Mouse (Mus musculus) embryonic facial prominence, embryonic 11.5 days (tissue): Measurements from ENCODE around the gene Eefsec. TPM values are rescaled to one million over a fixed set of nuclear protein-coding genes. Genes with fewer than 3 reads are reported as not detected.

ENCODE experiments used
- ATAC-seq: fragments of 200-750 bp; cut with Nextera tagmentation; replicated peaks from 2 replicates; pipeline ENCODE4 v1.8.0; 2017; ENCODE audit warnings: low read depth; ENCODE audit not compliant: insufficient number of reproducible peaks, low FRiP score, low TSS enrichment
- DNase-seq: peaks from one replicate; pipeline ENCODE4 v3.0.0-alpha.2; 2015; ENCODE audit warnings: low spot score
- H3K27ac ChIP-seq: fragments of 300-500 bp; sonication (generic); replicated peaks from 2 replicates; pipeline ENCODE4 v1.5.1; 2014; ENCODE audit warnings: mild to moderate bottlenecking, low read depth, low read length, control low read depth
- H3K27me3 ChIP-seq: fragments of 300-500 bp; sonication (generic); 2 replicates; pipeline ENCODE4 v1.6.1; 2014; ENCODE audit warnings: mild to moderate bottlenecking, low read length, moderate library complexity, mixed read lengths; ENCODE audit not compliant: control insufficient read depth, insufficient read depth
- H3K36me3 ChIP-seq: fragments of 300-500 bp; sonication (generic); replicated peaks from 2 replicates; pipeline ENCODE4 v1.6.1; 2014; ENCODE audit warnings: low read depth, mild to moderate bottlenecking, low read length, moderate library complexity, mixed read lengths; ENCODE audit not compliant: control insufficient read depth, insufficient read depth
- H3K4me1 ChIP-seq: fragments of 300-500 bp; sonication (generic); 2 replicates; pipeline ENCODE4 v1.6.1; 2014; ENCODE audit warnings: low read length, mixed read lengths; ENCODE audit not compliant: control insufficient read depth, insufficient read depth
- H3K4me2 ChIP-seq: fragments of 300-500 bp; sonication (generic); 2 replicates; pipeline ENCODE4 v1.6.1; 2014; ENCODE audit warnings: low read depth, mild to moderate bottlenecking, control low read depth, low read length, moderate library complexity
- H3K4me3 ChIP-seq: fragments of 300-500 bp; sonication (generic); 2 replicates; pipeline ENCODE4 v1.5.1; 2014; ENCODE audit warnings: low read depth, low read length, control low read depth
- H3K9ac ChIP-seq: fragments of 300-500 bp; sonication (generic); replicated peaks from 2 replicates; pipeline ENCODE4 v1.6.1; 2014; ENCODE audit warnings: mild to moderate bottlenecking, control low read depth, low read length
- H3K9me3 ChIP-seq: fragments of 300-500 bp; sonication (generic); replicated peaks from 2 replicates; pipeline ENCODE4 v1.6.1; 2016; ENCODE audit warnings: mild to moderate bottlenecking, low read length, inconsistent platforms, mixed read lengths; ENCODE audit not compliant: control insufficient read depth
- WGBS: fragments of 180-500 bp; shearing (Covaris S2); extraction: QIAGEN DNeasy Blood & Tissue Kit; methylation state at CpG from one replicate; pipeline ENCODE4 v1.1.7; 2014; 5-methylcytosine and 5-hydroxymethylcytosine counted together
- polyA plus RNA-seq: library from polyadenylated mRNA; unstranded; fragments of >200 nt; fragmentation: Nextera tagmentation; extraction: Ambion mirVana; gene quantifications from 2 replicates; pipeline ENCODE4 v1.2.1, GENCODE M21; 2014

The Eefsec gene
- polyA plus RNA-seq, 1 experiment from 2014 or later, result 42.4 TPM

DNA sequence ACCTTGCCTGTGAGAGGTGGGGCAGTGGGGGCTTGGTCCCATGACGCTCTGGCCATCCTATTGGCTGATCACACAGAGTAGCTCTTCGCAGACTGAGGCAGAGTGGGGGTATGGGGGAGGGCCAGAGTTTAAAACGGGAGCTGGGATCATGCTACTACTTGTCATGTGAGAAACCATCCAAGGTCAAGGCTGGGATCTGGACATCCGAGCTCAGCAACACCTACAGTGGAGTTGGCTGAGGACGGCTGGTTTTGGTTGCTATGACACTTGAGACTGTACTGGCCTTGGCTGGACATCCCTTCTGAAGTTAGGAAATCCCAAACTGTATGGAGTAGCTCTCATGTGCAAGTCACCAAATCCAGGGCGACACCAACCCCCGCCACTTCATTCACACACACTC lies 214.5 kb downstream of the Eefsec start:
- Histone ChIP-seq H3K27me3 (no peaks in the 10 kb centered on the region), H3K4me1 (peaks cover 5% of the 10 kb centered on the region; the same call in 1 of the 2 replicates), H3K4me3 (no peak overlapping the region), H3K9me3 (no peaks in the 10 kb centered on the region), H3K36me3 (no peaks in the 10 kb centered on the region), H3K9ac (no peak overlapping the region), H3K27ac (no peak overlapping the region), H3K4me2 (no peak overlapping the region)
- DNase-seq (no peak), ATAC-seq (no peak)
- WGBS, result 87% methylated on average over 7 of the region's 7 CpGs

DNA sequence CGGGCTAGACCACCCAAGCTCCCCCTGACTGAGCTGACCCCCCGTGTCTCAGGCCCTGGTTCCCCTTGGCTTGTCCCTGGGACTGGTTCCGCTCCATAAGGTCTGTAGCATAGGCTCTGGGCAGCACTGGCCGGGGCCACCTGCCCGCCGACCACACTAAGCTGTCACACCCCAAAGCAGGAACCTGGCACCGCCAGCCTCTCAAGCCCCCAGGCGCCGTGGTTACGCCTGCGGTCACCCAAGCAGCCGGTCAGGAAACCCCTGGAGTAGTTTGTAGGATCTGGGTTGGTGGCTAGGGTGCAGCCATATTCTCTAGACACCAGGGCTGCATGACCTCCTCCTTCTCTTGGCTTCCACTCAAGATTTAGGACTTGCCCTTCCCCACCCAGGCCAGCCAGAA lies 217.1 kb downstream of the Eefsec start:
- Histone ChIP-seq H3K4me2 (no peak overlapping the region), H3K4me3 (no peak overlapping the region), H3K4me1 (peaks cover 3% of the 10 kb centered on the region; the same call in 1 of the 2 replicates), H3K9ac (no peak overlapping the region), H3K27me3 (no peaks in the 10 kb centered on the region), H3K27ac (no peak overlapping the region), H3K36me3 (no peaks in the 10 kb centered on the region), H3K9me3 (no peaks in the 10 kb centered on the region)
- DNase-seq, result no peak
- no peak for ATAC-seq
- WGBS, result 86% methylated on average over 12 of the region's 12 CpGs

DNA sequence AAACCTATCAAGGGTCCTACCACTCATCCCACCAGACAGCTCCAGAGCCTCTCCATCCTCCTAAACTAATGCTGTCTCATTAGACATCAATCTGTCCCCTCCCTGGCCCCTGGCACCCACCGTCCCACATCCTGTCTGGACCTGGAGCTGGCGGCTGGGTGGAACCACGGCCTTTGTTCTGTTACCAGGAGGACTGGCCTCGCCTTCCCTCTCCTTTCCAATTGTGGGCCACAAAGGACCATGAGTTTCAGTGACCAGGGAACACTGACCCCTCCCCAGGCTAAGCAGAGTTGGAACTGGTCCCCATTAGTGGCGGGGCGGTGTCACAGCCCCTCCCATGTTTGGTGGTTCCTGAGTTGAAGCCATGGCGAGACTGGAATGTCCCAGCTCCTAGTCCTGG lies 218.8 kb downstream of the Eefsec start:
- ATAC-seq, result no peak
- H3K27ac ChIP-seq, result no peak overlapping the region
- H3K36me3 ChIP-seq, result no peaks in the 10 kb centered on the region
- H3K9me3 ChIP-seq, result no peaks in the 10 kb centered on the region
- H3K4me2 ChIP-seq, result no peak overlapping the region
- H3K9ac ChIP-seq, result no peak overlapping the region
- 60% methylated on average over 7 of the region's 7 CpGs for WGBS
- no peak overlapping the region for H3K4me3 ChIP-seq
- H3K4me1 ChIP-seq, result peaks cover 3% of the 10 kb centered on the region; the same call in 1 of the 2 replicates
- H3K27me3 ChIP-seq, result no peaks in the 10 kb centered on the region
- no peak for DNase-seq

DNA sequence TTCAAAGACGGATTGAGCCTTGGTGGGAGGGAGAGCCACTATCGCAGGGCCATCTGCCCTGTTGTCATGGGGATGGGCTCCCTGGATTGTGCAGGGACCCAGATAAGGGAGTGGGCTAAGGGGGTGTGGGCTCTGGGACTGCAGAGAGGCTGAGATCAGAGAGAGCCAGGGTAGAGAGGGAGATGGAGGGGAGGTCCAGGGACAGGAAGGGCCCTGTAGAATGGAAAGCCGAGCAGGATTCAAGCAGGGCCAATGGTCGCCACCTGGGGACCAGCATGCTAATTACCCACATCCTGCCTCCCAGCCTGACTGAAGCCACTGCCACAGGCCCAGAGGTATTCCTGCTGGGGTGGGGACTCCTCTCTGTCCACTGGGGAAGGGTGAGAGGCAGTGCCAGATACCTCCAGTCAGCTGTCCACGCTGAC lies 219.8 kb downstream of the Eefsec start:
- Histone ChIP-seq H3K27me3 (no peaks in the 10 kb centered on the region), H3K36me3 (no peaks in the 10 kb centered on the region), H3K27ac (no peak overlapping the region), H3K9me3 (no peaks in the 10 kb centered on the region), H3K4me1 (peaks cover 3% of the 10 kb centered on the region; the same call in 1 of the 2 replicates), H3K4me2 (no peak overlapping the region), H3K9ac (no peak overlapping the region), H3K4me3 (no peak overlapping the region)
- ATAC-seq (peak; percentile 52; the same call in 1 of the 2 replicates), DNase-seq (no peak)
- 16% methylated on average over 5 of the region's 5 CpGs for WGBS

DNA sequence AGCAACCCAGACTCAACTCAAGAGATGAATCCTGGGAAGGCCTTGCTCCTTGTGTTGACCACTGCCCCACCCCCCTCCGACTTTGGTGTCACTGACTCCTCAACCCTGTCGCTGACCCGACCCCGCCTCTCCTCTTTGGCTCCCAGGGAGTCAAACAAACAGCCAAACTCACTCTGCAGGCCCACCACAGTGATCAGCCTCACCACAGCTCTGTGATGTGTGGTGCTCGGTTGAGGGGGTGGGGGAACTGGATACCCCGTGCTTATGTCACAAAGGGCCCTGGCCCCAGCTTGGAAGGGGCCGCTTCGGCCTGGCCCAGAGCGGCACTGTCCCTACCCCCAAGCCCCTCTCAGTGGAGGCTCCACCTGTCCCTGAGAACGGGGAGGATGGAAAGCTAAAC lies 224.4 kb downstream of the Eefsec start, which contains the start of gene Dnajb8:
Gene Dnajb8 (plus strand): TSS at position 301 of the 400 bp plus-strand sequence.
- no peak within 1 kb of the TSS for H3K9ac ChIP-seq
- 45% methylated on average over 10 of the region's 10 CpGs for WGBS
- H3K4me1 ChIP-seq, result peaks cover 3% of the 10 kb centered on the region; the same call in 1 of the 2 replicates
- DNase-seq (no peak), ATAC-seq (no peak)
- no peak within 1 kb of the TSS for H3K4me3 ChIP-seq
- H3K27me3 ChIP-seq, result no peaks in the 10 kb centered on the region
- H3K9me3 ChIP-seq, result no peaks in the 10 kb centered on the region
- H3K36me3 ChIP-seq, result no peaks in the 10 kb centered on the region
- H3K4me2 ChIP-seq, result no peak within 1 kb of the TSS
- H3K27ac ChIP-seq, result no peak within 1 kb of the TSS

DNA sequence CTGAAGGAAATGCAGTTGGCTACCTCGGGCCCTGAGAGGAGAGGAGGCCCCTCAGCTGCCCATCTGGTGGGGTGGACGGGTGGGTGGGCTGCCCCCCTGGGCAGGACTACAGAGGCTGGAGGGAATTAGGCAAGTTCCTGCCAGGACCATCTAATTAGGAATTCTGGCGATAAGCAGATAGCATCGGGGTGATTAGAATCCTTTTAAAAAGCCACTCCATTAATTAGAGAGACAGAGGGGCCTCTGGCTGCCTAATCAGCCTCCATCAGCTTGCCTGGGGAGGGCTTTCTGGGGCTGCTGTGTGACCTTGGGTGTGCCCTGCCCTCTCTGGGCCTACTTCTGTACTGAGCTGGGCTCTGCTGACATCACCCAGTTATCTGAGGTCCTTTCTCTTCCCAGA lies 227.2 kb downstream of the Eefsec start:
- Histone ChIP-seq H3K9me3 (no peaks in the 10 kb centered on the region), H3K27me3 (no peaks in the 10 kb centered on the region), H3K9ac (no peak overlapping the region), H3K4me3 (no peak overlapping the region), H3K36me3 (no peaks in the 10 kb centered on the region), H3K4me2 (no peak overlapping the region), H3K27ac (no peak overlapping the region), H3K4me1 (no peaks in the 10 kb centered on the region)
- WGBS, result 33% methylated on average over 4 of the region's 4 CpGs
- DNase-seq (no peak), ATAC-seq (no peak)

DNA sequence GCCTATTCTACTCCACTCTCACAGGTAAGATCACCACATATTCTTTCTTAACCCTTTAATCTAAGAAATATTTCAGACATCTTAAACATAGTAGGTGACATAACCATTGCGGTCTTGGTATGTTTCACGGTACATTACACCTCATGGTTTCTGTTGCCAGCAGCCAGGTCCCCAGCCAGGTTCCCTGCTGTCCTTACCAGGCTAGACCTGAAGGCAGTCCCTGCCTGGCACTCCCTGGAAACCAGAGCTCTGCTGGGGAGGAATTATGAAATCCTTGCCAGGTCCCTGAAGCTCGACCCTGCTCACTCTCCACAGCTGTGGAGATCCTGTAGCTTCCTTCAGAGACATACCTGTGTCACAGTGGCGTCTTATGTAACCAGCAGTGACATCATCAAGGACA lies 230.1 kb downstream of the Eefsec start:
- H3K27ac ChIP-seq, result no peak overlapping the region
- H3K9me3 ChIP-seq, result no peaks in the 10 kb centered on the region
- DNase-seq (no peak), ATAC-seq (no peak)
- H3K36me3 ChIP-seq, result no peaks in the 10 kb centered on the region
- no peak overlapping the region for H3K4me3 ChIP-seq
- 72% methylated on average over 4 of the region's 4 CpGs for whole genome bisulfite sequencing
- no peak overlapping the region for H3K4me2 ChIP-seq
- no peaks in the 10 kb centered on the region for H3K27me3 ChIP-seq
- no peaks in the 10 kb centered on the region for H3K4me1 ChIP-seq
- H3K9ac ChIP-seq, result no peak overlapping the region

DNA sequence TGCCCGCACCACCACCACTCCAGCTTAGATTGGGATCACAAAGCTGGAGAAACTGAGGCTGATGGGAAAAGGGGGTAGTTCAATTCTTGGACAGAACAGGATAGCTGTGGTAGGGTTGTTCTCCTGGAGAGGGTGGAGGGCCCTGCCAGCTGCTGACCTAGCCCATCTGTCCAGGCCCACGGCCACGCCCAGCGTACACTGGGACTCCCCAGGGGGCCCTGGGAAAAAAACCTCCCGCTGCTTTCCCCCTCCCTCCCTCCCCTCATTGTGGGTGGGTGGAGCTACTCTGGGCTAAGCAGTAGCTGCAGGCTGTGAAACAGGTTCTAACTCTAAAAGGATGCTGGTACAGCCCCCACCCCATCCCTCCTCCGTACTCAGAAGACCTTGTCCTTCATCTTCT lies 230.5 kb downstream of the Eefsec start:
- ATAC-seq, result no peak

More for the DNA sequence above, 230.5 kb downstream of the Eefsec start:
- H3K36me3 ChIP-seq, result no peaks in the 10 kb centered on the region
- H3K9me3 ChIP-seq, result no peaks in the 10 kb centered on the region
- DNase-seq, result no peak
- 37% methylated on average over 6 of the region's 6 CpGs for WGBS
- H3K4me3 ChIP-seq, result no peak overlapping the region
- H3K27ac ChIP-seq, result no peak overlapping the region
- no peaks in the 10 kb centered on the region for H3K27me3 ChIP-seq
- no peaks in the 10 kb centered on the region for H3K4me1 ChIP-seq
- no peak overlapping the region for H3K9ac ChIP-seq
- H3K4me2 ChIP-seq, result no peak overlapping the region
